Mouse (Mus musculus) left cerebral cortex, postnatal 4 days (tissue): ENCODE measurements at regions not wholly inside any gene's neighbourhood (a gene's known extent, or its start where the extent isn't known, plus 50 kb on each side); places are given as distances from the start of the nearest gene placed in this dataset. TPM values are rescaled to one million over a fixed set of nuclear protein-coding genes. Genes with fewer than 3 reads are reported as not detected.
A peak's percentile ranks its signal among the peaks of the same experiment; 100 is the strongest.
"Not testable (repeated sequence)": the region's sequence is repeated elsewhere in the genome, so short reads cannot be mapped to it uniquely, and the experiment has no call there.

Experiments
- DNase-seq: peaks from one replicate; pipeline ENCODE4 v3.0.0-alpha.2; 2022
- intact Hi-C: fragments of 180-260 bp; cut with DNase I; formaldehyde crosslinking; loops from one replicate; pipeline ENCODE4 v1.15.1; 2025
- microRNA-seq: library from miRNA; unstranded; fragments of <30 nt; microRNA quantifications from one replicate; pipeline ENCODE4 v1.2.0, GENCODE M21; 2022

- DNase-seq: no peak
- intact Hi-C loops: no loop called here
Measured at GRCm38 (mm10) chr1:145139267-145139651, 364.0 kb upstream of the Rgs18 start.

- intact Hi-C loops: no loop called here
- peak; percentile 13 for DNase-seq
Measured at GRCm38 (mm10) chr1:145138452-145139266, 363.4 kb upstream of the Rgs18 start.

- no peak for DNase-seq
- intact Hi-C loops: no loop called here
Measured at GRCm38 (mm10) chr1:145131020-145131419, 355.8 kb upstream of the Rgs18 start.

- intact Hi-C loops: no loop called here
- DNase-seq: no peak
Measured at GRCm38 (mm10) chr1:145113171-145113570, 337.9 kb upstream of the Rgs18 start.

- DNase-seq, intact Hi-C loops: not testable (repeated sequence)
Measured at GRCm38 (mm10) chr1:145106771-145107170, 331.5 kb upstream of the Rgs18 start.

GRCm38 (mm10) chr1:145065255-145065854, 290.1 kb upstream of the Rgs18 start:
- intact Hi-C loops: no loop called here
- no peak for DNase-seq

- no peak for DNase-seq
- intact Hi-C loops: no loop called here
Measured at GRCm38 (mm10) chr1:145064384-145064783, 289.1 kb upstream of the Rgs18 start.

- intact Hi-C loops: no loop called here
- no peak for DNase-seq
Measured at GRCm38 (mm10) chr1:145015623-145016022, 240.4 kb upstream of the Rgs18 start.

- intact Hi-C loops: no loop called here
- no peak for DNase-seq
Measured at GRCm38 (mm10) chr1:145010833-145011232, 235.6 kb upstream of the Rgs18 start.

GRCm38 (mm10) chr1:144978167-144978566, 202.9 kb upstream of the Rgs18 start:
- DNase-seq: no peak
- intact Hi-C loops: no loop called here

- intact Hi-C loops: no loop called here
- no peak for DNase-seq
Measured at GRCm38 (mm10) chr1:144965736-144966135, 190.5 kb upstream of the Rgs18 start.

- no peak for DNase-seq
- intact Hi-C loops: no loop called here
Measured at GRCm38 (mm10) chr1:144939006-144939405, 163.8 kb upstream of the Rgs18 start.

- intact Hi-C loops: no loop called here
Measured at GRCm38 (mm10) chr1:144926136-144926535, 150.9 kb upstream of the Rgs18 start.

GRCm38 (mm10) chr1:144916568-144916967, 141.3 kb upstream of the Rgs18 start:
- intact Hi-C loops: no loop called here
- no peak for DNase-seq

More at GRCm38 (mm10) chr1:144926136-144926535, 150.9 kb upstream of the Rgs18 start:
- DNase-seq: no peak

- intact Hi-C loops: no loop called here
- DNase-seq: no peak
Measured at GRCm38 (mm10) chr1:144902987-144903386, 127.8 kb upstream of the Rgs18 start.

GRCm38 (mm10) chr1:144883633-144884032, 108.4 kb upstream of the Rgs18 start:
- DNase-seq: no peak
- intact Hi-C loops: no loop called here

- intact Hi-C loops: no loop called here
- no peak for DNase-seq
Measured at GRCm38 (mm10) chr1:144862133-144862532, 86.9 kb upstream of the Rgs18 start.

Small RNA genes in the stretch of these regions (microRNA-seq; reads per million reads assigned to microRNA genes)
- gene Gm25708: not detected
